Mouse (Mus musculus) neural tube, embryonic 14.5 days (tissue): ENCODE data around the gene Usp30. TPM values are rescaled to one million over a fixed set of nuclear protein-coding genes. Genes with fewer than 3 reads are reported as not detected.

ENCODE experiments used
- ATAC-seq: fragments of 200-750 bp; cut with Nextera tagmentation; 2 replicates; pipeline ENCODE4 v1.8.0; 2017; ENCODE audit warnings: low read depth, mild to moderate bottlenecking, moderate TSS enrichment, moderate library complexity
- H3K27ac ChIP-seq: fragments of 300-500 bp; sonication (generic); 2 replicates; pipeline ENCODE4 v1.5.1; 2014; ENCODE audit warnings: low read depth, mild to moderate bottlenecking, control low read depth, low read length, moderate library complexity, mixed read lengths
- H3K27me3 ChIP-seq: fragments of 300-500 bp; sonication (generic); 2 replicates; pipeline ENCODE4 v1.6.1; 2014; ENCODE audit warnings: low read length; ENCODE audit not compliant: control insufficient read depth, insufficient read depth
- H3K36me3 ChIP-seq: fragments of 300-500 bp; sonication (generic); 2 replicates; pipeline ENCODE4 v1.6.1; 2014; ENCODE audit warnings: low read length, mixed read lengths; ENCODE audit not compliant: control insufficient read depth, insufficient read depth
- H3K4me1 ChIP-seq: fragments of 300-500 bp; sonication (generic); 2 replicates; pipeline ENCODE4 v1.6.1; 2014; ENCODE audit warnings: low read length; ENCODE audit not compliant: control insufficient read depth, insufficient read depth
- H3K4me2 ChIP-seq: fragments of 300-500 bp; sonication (generic); 2 replicates; pipeline ENCODE4 v1.6.1; 2014; ENCODE audit warnings: mild to moderate bottlenecking, low read depth, low read length, control low read depth
- H3K4me3 ChIP-seq: fragments of 300-500 bp; sonication (generic); 2 replicates; pipeline ENCODE4 v1.5.1; 2014; ENCODE audit warnings: low read depth, low read length, control low read depth, mixed read lengths
- H3K9ac ChIP-seq: fragments of 300-500 bp; sonication (generic); replicated peaks from 2 replicates; pipeline ENCODE4 v1.6.1; 2014; ENCODE audit warnings: low read depth, mild to moderate bottlenecking, control low read depth, low read length, mixed read lengths
- H3K9me3 ChIP-seq: fragments of 300-500 bp; sonication (generic); 2 replicates; pipeline ENCODE4 v1.6.1; 2016; ENCODE audit warnings: low read length; ENCODE audit not compliant: control insufficient read depth
- WGBS: fragments of 180-500 bp; shearing (Covaris S2); extraction: QIAGEN DNeasy Blood & Tissue Kit; methylation state at CpG from one replicate; pipeline ENCODE4 v1.1.7; 2014; 5-methylcytosine and 5-hydroxymethylcytosine counted together
- polyA plus RNA-seq: library from polyadenylated mRNA; unstranded; fragments of >200 nt; fragmentation: Nextera tagmentation; extraction: Ambion mirVana; gene quantifications from 2 replicates; pipeline ENCODE4 v1.2.1, GENCODE M21; 2014

Usp30 gene
- polyA plus RNA-seq, 1 experiment from 2014 or later = 16.9 TPM

DNA sequence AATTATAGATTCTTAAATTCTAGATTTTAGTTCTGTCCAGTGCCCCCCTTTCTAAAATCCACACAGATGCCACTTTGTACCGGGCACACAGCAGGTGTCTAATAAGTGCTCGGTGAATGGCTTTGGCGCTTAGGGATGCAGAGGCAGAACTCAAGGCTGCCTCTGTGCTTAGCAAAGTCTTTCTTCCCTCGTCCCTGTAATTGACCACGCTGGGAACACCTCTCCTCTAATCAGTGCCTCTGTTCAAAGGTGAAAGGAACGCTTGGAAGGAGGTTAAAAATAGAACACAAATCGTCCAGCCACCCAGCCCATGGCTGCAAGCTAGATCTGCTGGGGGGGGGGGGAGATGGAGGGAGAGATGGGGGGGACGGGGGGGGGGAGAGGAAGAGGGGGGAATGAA is 24.8 kb upstream of the Usp30 start:
- H3K9me3 ChIP-seq = no peaks in the 10 kb centered on the region
- WGBS = 15% methylated on average over 8 of the region's 8 CpGs

DNA sequence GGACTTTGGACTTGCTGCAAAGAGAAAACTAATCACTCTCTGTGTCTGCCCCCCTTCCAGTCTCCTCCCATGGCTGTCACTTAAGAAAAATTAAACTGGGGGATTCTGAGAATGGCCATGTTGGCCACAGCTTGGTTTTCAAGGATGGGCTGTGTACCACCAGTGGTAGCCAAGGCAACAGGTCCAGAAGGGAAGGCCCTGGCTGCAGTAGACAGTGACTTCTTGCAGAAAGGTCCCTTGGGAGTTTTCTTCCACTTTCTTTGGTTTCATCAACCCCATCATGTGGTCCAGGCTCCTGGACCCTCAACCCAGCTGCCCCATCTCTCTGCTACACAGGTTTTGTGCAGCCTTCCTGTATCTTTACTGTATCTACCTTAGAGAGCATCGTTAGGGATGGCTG is 24.4 kb upstream of the Usp30 start:
- Histone ChIP-seq H3K4me3 (no peak overlapping the region), H3K27ac (no peak overlapping the region), H3K27me3 (no peaks in the 10 kb centered on the region), H3K9me3 (no peaks in the 10 kb centered on the region), H3K4me2 (no peak overlapping the region), H3K36me3 (0 out of 2 replicates have a peak, but pooled peaks cover 15% of the 10 kb centered on the region), H3K9ac (no peak overlapping the region), H3K4me1 (no peaks in the 10 kb centered on the region)
- ATAC-seq = no peak
- WGBS = 69% methylated on average over 1 of the region's 1 CpGs

More for the DNA sequence above, 24.8 kb upstream of the Usp30 start:
- Histone ChIP-seq H3K27ac (no peak overlapping the region), H3K4me2 (no peak overlapping the region), H3K36me3 (0 out of 2 replicates have a peak, but pooled peaks cover 15% of the 10 kb centered on the region), H3K4me3 (no peak overlapping the region), H3K9ac (no peak overlapping the region), H3K4me1 (no peaks in the 10 kb centered on the region), H3K27me3 (no peaks in the 10 kb centered on the region)
- no peak for ATAC-seq

DNA sequence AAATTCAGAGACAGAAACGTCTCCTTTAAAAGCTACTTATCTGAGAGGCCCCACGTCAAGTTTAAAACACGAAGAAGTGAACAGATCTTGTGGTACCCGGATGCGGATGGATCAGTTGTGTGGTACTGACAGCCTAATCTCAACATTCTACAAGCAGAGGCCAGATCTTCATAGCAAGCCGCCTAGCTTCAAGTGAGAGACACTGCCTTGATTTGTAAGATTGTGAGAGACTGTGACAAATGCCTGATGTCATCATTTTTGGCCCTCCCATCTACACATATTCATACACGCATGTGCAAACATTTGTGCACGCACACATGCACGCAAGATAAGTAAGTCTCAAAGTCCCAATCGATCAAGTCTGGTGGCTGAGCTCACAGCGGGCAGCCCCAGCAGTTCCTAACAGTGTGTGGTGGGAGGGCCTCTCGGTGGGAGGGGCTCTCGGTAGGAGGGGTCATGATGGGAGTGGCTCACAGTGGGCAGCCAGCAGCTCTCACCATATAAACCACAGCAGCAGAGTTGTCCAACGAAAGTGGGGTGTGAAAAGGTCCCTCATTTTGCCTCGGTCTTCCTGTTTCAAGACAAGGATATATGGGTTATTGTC is 23.8 kb upstream of the Usp30 start:
- H3K4me2 ChIP-seq = no peak overlapping the region
- no peak overlapping the region for H3K4me3 ChIP-seq
- H3K27ac ChIP-seq = no peak overlapping the region
- H3K9ac ChIP-seq = no peak overlapping the region
- no peaks in the 10 kb centered on the region for H3K27me3 ChIP-seq
- 0 out of 2 replicates have a peak, but pooled peaks cover 15% of the 10 kb centered on the region for H3K36me3 ChIP-seq
- no peaks in the 10 kb centered on the region for H3K9me3 ChIP-seq
- no peaks in the 10 kb centered on the region for H3K4me1 ChIP-seq
- 20% methylated on average over 15 of the region's 15 CpGs for WGBS
- ATAC-seq = no peak

DNA sequence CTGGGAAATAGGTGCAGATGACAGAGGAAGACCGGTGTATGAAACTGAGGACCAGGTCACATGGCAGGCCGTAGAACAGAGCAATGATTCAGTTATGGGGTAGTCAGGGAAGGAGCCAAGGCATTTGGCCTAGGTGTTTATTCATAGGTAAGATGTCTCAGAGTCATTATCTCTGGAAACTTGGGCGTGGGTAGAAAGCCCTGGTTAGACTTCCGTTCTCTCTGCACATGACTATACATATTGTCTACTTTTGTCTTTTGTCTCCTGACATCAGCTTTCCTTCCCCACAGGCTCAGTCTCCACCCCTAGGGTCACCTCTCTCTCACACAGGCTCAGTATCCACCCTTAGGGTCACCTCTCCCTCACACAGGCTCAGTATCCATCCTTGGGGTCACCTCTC is 21.5 kb upstream of the Usp30 start:
- Histone ChIP-seq H3K36me3 (0 out of 2 replicates have a peak, but pooled peaks cover 15% of the 10 kb centered on the region), H3K4me3 (no peak overlapping the region), H3K9me3 (no peaks in the 10 kb centered on the region), H3K4me2 (no peak overlapping the region), H3K9ac (no peak overlapping the region), H3K27ac (no peak overlapping the region), H3K4me1 (no peaks in the 10 kb centered on the region), H3K27me3 (no peaks in the 10 kb centered on the region)
- 87% methylated on average over 4 of the region's 4 CpGs for WGBS
- ATAC-seq = no peak

DNA sequence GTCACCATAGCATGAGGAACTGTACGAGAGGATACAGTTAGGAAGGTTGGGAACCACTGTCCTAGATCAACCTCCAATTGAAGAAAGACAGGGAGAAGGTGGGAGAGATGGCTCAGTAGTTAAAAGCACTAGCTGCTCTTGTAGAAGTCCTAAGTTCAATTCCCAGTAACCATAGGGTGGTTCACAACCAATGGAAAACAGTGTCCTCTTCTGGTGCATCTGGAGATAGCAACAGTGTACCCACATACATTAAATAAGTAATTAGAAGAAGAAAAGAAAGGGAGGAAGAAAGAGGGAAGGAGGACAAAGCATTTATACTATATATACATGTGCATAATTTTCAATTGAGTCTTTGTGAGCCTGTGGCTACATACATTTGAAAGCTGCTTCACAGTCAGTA is 20.1 kb upstream of the Usp30 start:
- Histone ChIP-seq H3K27ac (no peak overlapping the region), H3K4me3 (no peak overlapping the region), H3K4me2 (no peak overlapping the region), H3K27me3 (no peaks in the 10 kb centered on the region), H3K9me3 (no peaks in the 10 kb centered on the region), H3K9ac (no peak overlapping the region), H3K4me1 (no peaks in the 10 kb centered on the region), H3K36me3 (0 out of 2 replicates have a peak, but pooled peaks cover 15% of the 10 kb centered on the region)
- ATAC-seq = no peak
- WGBS = 71% methylated on average over 1 of the region's 1 CpGs

- 78% methylated on average over 3 of the region's 3 CpGs for WGBS
- ATAC-seq = no peak
- Histone ChIP-seq H3K4me2 (no peak overlapping the region), H3K4me1 (no peaks in the 10 kb centered on the region), H3K9ac (no peak overlapping the region), H3K36me3 (0 out of 2 replicates have a peak, but pooled peaks cover 15% of the 10 kb centered on the region), H3K4me3 (no peak overlapping the region), H3K27me3 (no peaks in the 10 kb centered on the region), H3K27ac (no peak overlapping the region), H3K9me3 (no peaks in the 10 kb centered on the region)
Measured at GRCm38 (mm10) chr5:114046151-114046550, 19.1 kb upstream of the Usp30 start.

- ATAC-seq = no peak
- no peak overlapping the region for H3K27ac ChIP-seq
- no peaks in the 10 kb centered on the region for H3K4me1 ChIP-seq
- H3K36me3 ChIP-seq = 0 out of 2 replicates have a peak, but pooled peaks cover 12% of the 10 kb centered on the region
- no peaks in the 10 kb centered on the region for H3K9me3 ChIP-seq
- H3K27me3 ChIP-seq = no peaks in the 10 kb centered on the region
- H3K4me2 ChIP-seq = no peak overlapping the region
- WGBS = 66% methylated on average over 3 of the region's 3 CpGs
- H3K9ac ChIP-seq = no peak overlapping the region
- H3K4me3 ChIP-seq = no peak overlapping the region
Measured at GRCm38 (mm10) chr5:114046604-114047003, 18.7 kb upstream of the Usp30 start.

DNA sequence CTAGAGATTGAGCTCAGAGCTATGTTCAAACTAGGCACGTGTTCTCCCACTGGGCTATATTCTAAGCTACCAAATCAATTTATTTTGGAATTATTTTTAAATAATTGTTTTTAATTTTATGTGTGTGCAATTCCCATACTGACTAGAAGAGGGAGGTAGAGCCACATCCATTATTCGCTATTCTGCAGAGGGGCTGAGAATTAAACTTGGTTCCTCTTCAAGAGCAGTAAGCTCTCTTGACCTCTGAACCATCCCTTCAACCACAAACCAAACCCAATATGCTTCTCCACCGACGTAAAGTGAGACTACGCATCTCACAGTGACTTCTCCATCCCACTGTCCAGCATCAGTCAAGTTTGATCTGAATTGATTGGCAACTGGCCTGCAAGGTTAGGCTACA is 18.1 kb upstream of the Usp30 start:
- H3K9ac ChIP-seq = no peak overlapping the region
- H3K27ac ChIP-seq = no peak overlapping the region
- no peaks in the 10 kb centered on the region for H3K9me3 ChIP-seq
- H3K4me3 ChIP-seq = no peak overlapping the region
- H3K36me3 ChIP-seq = peaks cover 8% of the 10 kb centered on the region; the same call in 1 of the 2 replicates
- no peak for ATAC-seq
- H3K4me1 ChIP-seq = no peaks in the 10 kb centered on the region
- no peak overlapping the region for H3K4me2 ChIP-seq
- 88% methylated on average over 5 of the region's 5 CpGs for WGBS
- no peaks in the 10 kb centered on the region for H3K27me3 ChIP-seq

GRCm38 (mm10) chr5:114048731-114049308 is 16.4 kb upstream of the Usp30 start:
- Histone ChIP-seq H3K36me3 (peaks cover 9% of the 10 kb centered on the region; the same call in 1 of the 2 replicates), H3K4me2 (no peak overlapping the region), H3K9ac (no peak overlapping the region), H3K9me3 (no peaks in the 10 kb centered on the region), H3K27ac (no peak overlapping the region), H3K4me1 (no peaks in the 10 kb centered on the region), H3K4me3 (no peak overlapping the region), H3K27me3 (no peaks in the 10 kb centered on the region)
- ATAC-seq = peak; percentile 34; the same call in 1 of the 2 replicates
- WGBS = 53% methylated on average over 12 of the region's 12 CpGs
